Mouse (Mus musculus) lung, postnatal 36 days (tissue): ENCODE measurements at regions not wholly inside any gene's neighbourhood (a gene's known extent, or its start where the extent isn't known, plus 50 kb on each side); places are given as distances from the start of the nearest gene placed in this dataset.
"Not testable (repeated sequence)": the region's sequence is repeated elsewhere in the genome, so short reads cannot be mapped to it uniquely, and the experiment has no call there.

Source experiments
- DNase-seq: peaks from one replicate; pipeline ENCODE4 v3.0.0; 2022; ENCODE audit warnings: mixed read lengths

- DNase-seq: peak; percentile 40
These were observed 442.7 kb upstream of the Tbl1xr1 start for GRCm38 (mm10) chr3:21633600-21634221.

DNA sequence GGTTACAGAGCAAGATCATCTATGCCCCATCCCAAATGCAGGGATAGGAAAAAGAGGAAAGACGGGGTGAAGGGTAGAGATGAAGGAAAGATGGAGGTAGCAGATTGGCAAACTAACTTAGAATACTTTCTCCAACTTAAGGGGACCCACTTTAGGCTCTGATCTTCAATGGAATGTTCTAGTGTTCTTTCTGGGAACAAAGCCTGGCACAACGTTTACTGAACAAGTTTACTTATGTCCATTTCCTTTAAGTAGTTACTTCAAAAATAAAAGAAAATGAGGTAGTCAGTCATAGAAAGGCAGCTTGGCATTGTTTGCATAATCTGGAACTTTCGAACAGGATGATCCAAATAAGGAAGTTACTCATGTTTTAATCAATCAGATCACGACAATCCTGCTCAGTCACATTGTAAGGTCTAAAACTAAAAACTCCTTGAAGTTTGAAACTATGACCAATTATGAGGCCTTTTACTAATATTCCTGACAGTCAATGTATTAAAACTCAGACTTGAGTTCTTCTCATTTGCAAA lies 441.7 kb upstream of the Tbl1xr1 start:
- DNase-seq: peak; percentile 38

DNA sequence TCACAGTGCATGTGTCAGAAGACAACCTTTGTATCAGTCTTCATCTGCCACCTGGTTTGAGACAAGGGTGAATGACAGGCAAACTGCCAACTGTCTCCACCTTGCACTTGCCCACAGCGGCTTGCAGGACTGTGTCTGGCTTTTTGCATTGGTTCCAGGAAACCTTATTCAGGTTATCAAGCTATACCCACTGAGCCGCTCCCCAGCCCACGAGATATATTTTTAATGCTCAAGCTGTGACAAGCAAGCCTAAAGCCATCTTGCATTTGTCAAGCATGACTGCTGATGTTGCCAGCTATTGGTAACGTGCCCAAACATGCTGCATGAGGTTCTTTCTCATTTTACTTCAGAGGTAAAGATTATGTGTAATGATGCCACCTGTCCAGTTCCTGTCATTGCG lies 437.6 kb upstream of the Tbl1xr1 start:
- DNase-seq: no peak

DNA sequence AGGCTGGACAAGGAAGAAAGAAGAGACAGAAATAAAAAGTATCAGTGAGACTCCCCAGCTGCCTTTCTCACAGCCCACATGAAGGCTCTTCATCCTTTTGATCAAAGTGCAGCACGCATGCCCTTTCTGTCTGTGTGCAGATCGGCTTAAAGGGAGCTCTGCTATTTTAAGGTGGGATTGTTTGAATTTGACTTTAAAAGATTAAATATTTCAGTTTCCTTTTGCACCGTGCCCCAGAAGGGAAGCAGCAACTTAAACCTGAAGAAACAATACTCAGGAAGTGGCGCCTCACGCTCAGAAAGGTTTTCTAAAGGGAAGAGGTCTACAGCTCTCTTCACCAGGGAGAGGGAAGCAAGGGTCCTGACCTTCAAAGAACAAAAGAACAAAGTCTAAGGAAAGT lies 436.9 kb upstream of the Tbl1xr1 start:
- no peak for DNase-seq

DNA sequence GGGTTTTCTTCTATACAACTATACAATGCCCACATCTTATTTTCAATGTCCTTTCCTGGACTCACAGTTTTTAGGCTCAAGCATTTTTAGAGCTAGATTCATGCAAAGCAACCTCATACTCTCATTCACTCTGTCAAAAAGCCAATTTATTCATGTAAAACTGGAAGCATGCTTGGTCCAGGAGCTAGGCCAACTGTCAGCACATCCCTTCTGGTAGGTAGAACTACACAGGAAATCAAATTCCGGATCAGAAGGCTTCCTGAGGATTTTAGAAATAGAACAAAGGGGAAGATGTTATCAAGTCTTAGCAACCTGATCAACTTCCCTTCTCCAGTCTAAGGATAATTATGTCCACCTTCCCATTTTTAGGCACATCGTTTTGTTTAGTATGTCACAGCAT lies 432.4 kb upstream of the Tbl1xr1 start:
- no peak for DNase-seq

GRCm38 (mm10) chr3:21645268-21645667 lies 431.2 kb upstream of the Tbl1xr1 start:
- DNase-seq: no peak

DNA sequence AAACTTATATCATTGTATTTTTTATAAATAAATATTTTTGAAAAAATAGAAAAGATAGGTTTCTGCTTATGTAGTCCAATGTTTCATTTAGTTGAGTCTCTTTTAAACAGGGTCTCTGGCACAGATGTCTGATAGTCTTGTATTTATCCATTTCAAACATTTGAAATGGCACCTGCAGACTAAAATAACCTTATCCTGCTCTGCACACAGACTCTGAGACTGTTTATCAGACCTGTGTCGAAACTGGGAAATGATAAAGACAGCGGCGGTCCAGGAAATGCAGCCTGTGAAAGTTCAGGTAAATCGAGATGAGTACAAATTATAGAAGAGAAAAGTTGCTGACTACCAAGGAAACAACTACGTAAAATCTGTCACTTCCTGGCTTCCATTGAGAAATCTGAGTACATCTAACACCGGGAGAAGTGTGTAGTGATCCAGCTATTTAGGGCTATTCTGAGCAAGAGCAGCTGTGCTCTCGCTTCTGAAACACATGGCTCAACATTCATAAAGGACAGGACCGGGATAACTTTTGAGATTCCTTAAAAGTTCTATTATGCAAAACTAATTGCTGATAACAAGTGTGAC lies 426.5 kb upstream of the Tbl1xr1 start:
- peak; percentile 7 for DNase-seq

DNA sequence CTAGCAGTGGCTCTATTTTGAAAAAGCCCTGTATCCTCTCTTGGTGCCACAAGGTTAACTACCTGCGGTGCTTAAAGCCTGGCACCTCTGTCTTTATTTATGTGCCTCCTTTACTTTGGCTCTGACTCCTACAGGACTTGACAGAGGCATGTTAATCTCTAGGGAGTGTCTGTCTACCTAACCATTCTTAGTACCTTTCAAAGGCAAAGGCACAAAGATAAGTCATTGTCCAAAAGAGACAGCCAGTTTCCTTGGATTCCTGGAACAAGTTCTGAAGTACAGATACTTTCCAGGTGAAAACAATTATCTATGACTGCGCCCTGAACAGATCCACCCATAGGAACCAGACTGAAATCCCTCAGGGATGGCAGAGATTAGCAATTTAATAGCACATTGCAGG lies 421.2 kb upstream of the Tbl1xr1 start:
- DNase-seq: no peak

DNA sequence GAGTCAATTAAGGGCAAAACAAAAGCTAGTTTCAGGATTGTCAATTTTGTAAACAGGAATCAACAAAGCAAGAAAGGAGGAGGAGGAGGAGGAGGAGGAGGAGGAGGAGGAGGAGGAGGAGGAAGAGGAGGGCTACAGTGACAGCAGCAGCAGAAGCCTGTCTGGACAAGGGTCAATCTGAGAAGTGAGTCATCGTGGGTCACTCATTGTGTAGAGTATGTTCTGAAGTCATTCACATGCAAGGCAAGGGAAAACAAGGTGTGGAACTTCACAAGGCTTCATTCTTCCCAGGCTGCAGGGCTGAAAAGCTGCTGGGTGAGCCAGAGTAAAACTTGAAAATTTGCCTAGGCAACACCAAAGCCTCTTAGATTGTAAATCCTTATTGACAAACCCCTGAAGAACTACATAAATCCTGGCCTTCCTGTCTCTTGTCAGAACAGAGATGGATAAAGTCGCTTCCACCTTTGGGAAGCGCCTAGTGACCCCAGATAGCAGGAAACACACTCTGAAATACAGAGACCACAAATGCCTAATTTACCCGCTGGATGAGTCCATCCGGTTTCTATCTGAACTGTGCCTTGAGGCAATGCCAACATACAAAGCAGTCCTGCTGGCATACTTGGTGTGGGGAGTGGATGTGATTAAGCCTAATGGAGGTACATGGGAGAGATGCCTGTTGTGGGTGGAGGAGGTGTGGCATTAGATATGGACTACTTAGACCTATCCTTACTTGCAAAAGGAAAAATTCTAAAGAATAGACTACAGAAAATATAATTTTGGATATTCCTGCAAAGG lies 408.9 kb upstream of the Tbl1xr1 start:
- no peak for DNase-seq

DNA sequence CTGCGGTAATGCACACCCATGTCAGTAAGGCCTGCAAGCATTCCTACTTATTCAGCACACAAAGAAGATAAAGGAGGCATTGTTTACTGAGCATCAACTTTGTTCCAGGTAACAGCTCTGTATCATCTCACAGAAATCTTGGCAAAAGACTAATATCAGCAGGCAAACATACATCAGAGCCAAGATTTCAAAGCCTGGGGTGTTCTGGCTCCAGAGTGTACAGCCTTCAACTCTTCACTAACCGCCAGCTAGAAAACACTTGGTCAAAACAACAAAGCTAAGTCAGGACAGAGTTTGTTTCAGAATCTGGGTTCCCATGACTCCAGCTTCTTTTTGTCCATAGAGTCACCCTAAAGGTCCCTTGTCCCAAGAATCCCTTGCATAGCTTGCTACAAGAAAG lies 404.6 kb upstream of the Tbl1xr1 start:
- DNase-seq: no peak

DNA sequence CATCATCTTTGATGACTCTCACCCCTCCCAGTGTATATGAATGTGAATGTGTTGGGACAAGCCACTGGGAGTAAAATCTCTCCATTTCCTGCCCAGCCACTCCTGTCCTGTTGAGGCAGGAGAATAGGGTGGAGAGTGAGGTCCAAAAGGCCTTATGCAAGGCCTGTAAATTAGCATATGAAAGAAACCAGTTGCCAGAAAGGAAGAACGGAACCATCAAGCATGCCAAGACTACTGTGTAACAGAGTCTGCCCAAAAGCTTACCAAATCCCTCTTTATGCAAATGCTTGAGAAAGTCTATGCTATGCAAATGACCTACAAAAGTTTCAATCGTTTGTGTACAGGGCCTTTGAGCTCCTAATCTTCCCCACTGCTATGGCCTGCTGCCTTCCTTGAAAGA lies 404.0 kb upstream of the Tbl1xr1 start:
- DNase-seq: peak; percentile 8

- no peak for DNase-seq
These were observed 403.0 kb upstream of the Tbl1xr1 start for GRCm38 (mm10) chr3:21673466-21673865.

DNA sequence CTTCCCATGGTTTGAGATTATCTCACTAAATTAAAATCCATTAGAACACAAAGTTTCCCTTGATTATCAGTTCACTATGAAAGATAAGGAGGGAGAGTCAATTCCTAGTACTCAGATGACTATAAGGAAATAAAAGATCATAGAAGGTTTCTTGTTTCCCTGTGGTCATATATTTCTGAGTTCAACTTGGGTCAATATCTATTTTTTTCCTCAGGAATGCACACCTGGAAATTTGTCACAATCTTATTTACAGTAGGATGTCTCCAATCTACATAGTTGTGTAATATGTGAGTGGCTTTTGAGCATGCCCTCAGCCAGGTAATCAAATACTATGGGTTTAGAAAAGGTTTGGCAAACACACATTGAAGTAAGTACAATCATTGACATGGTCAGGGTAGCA lies 398.2 kb upstream of the Tbl1xr1 start:
- DNase-seq: peak; percentile 21

GRCm38 (mm10) chr3:21678734-21679133 lies 397.7 kb upstream of the Tbl1xr1 start:
- DNase-seq: no peak

DNA sequence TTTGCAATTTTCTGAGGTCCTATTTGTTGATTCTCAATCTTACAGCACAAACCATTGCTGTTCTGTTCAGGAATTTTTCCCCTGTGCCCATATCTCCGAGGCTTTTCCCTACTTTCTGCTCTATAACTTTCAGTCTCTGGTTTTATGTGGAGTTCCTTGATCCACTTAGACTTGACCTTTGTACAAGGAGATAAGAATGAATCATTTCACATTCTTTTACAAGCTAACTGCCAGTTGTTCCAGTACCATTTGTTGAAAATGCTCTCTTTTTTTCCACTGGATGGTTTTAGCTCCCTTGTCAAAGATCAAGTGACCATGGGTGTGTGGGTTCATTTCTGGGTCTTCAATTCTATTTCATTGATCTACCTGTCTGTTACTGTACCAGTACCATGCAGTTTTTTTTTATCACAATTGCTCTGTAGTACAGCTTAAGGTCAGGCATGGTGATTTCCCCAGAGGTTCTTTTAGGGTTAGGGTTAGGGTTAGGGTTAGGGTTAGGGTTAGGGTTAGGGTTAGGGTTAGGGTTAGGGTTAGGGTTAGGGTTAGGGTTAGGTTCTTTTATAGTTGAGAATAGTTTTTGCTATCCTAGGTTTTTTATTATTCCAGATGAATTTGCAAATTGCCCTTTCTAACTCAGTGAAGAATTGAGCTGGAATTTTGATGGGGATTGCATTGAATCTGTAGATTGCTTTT lies 378.3 kb upstream of the Tbl1xr1 start:
- DNase-seq: not testable (repeated sequence)

GRCm38 (mm10) chr3:21699526-21699925 lies 376.9 kb upstream of the Tbl1xr1 start:
- DNase-seq: peak; percentile 9

GRCm38 (mm10) chr3:21700326-21700725 lies 376.1 kb upstream of the Tbl1xr1 start:
- DNase-seq: no peak

DNA sequence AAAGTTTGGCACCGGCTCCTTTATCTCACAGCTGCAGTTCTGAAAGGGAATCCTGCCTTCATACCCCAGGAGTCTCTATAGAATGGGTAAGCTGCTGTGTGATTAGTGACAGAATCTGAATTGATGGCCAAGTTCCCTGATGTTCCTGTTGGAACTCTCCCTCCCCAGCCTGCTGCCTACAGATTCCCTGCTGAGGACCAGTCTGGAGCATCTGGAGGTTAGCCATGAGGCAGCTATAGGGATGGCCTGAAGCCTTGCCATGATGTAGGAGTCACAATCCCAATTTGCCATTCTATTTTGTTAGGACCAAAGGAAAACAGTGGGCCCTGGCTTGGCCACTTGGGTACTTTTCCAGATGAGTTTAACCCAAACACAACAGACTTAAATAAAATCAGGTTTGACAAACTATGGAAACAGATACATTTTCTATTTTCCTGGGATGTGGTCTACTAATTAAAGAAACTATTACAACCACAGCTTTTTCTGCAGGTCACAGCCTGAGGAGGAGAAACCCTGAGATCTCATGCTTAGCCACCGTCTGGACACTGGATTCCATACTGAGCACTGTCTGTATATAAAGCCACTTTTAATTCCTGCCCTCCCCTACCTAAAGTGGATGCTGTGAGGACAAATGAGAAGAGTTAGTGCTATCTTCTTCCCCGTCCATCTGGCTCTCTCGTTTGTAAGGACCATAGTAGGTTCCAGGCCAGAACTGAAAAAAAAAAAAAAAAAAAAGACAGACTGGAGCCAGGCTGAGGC lies 349.5 kb upstream of the Tbl1xr1 start:
- no peak for DNase-seq

GRCm38 (mm10) chr3:21728019-21728418 lies 348.4 kb upstream of the Tbl1xr1 start:
- DNase-seq: no peak

- no peak for DNase-seq
These were observed 347.1 kb upstream of the Tbl1xr1 start for GRCm38 (mm10) chr3:21729328-21729727.

- not testable (repeated sequence) for DNase-seq
These were observed 340.8 kb upstream of the Tbl1xr1 start for GRCm38 (mm10) chr3:21735688-21736087.

GRCm38 (mm10) chr3:21739720-21740119 lies 336.7 kb upstream of the Tbl1xr1 start:
- DNase-seq: no peak

DNA sequence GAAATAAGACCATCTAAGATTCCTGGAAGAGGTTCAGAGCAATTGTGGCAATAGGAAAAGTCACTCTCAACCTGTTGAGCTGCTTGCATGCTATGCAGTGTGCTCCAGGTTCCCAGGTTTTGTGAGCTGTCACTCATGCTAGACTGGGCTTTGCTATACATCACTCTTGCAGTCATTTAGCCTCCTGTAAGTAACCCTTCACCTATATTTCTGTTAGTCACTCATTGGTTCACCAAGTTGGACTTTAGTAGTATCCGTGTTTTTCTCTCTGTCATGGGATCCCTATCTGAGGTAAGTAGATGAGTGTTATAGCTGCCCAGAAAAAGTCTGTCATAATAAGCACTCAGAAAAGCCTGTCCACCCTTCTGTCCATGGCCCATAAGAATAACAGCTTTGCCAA lies 332.3 kb upstream of the Tbl1xr1 start:
- DNase-seq: no peak
